Mouse (Mus musculus): ENCODE measurements around the gene Ltbp1.

Gene Ltbp1

DNA sequence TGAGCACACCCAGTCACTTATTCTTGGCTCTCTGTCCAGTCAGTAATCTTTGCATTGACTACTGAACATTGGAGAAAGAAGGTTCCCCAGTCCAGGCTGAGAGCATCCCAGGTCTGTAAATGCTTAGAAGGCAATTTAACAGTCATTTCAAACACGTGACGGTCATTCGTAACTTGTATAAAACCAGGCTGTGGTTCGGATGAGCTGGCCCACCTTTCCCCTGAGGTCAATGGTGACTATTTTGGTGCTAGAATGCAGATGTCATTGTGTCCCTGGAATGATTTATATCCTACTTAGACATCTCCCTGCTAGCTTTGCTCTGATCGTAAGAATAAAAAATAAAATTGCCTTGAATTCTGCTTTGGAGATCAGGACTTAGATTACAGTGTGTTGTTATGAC is 63.9 kb downstream of the Ltbp1 start:
- DNase-seq: no peak

DNA sequence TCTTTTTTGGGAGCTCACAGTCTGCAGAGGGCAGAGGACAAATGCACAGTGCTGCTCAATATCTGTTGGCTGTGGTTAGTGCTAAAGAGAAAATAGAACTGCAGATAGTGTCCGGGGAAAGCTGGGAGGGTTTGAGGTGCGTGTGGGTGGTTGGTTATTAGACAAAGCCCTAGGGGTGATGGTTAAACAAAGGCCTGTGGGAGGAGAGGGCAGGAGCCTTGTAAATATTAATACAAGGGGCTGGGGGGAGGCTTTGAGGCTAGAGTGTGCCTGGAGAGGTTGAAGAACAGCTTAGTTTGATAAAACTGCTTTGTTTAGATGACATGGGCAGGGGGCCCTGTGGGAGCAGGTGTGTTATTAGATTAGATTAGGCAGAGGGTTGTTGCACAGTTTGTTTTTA is 65.8 kb downstream of the Ltbp1 start:
- DNase-seq: no peak

DNA sequence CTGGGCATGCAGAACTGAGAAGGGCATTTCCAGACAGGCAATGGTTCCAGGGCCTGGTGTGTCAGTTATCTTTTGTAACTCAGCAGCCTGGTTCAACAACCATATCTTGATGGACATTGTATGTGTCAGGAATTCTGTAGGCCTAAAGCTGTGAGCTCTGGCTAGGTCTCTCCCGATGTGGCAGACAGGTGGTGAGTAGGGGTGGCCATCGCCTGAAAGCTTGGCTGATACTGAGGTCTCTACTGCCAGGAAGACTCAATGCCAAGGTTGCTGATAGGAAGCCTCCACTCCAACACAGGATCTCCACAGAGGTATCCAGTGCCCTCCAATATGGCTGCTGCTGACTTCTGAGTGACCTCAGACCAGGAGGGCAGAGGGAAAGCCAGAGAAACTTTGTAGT is 66.4 kb downstream of the Ltbp1 start:
- no peak for DNase-seq

DNA sequence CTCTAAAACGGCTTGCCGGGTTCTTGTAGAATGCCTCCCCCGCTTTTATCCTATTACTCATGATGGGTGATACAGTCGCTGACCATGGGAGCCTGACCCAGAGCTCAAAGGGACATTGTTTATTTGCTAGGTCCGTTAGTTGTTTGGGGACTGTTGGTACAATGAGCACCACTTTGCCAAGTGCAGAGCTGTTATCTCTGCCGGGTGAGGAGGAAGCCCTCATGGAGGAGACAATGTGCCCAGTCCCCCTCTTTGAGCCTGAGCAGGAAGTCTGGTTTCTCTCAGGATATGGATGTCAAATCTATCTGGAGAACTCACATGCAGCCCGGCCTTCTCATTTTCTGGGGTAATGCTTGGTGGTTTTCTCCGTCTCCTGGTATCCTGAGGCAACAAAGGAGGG is 68.5 kb downstream of the Ltbp1 start:
- DNase-seq: no peak

DNA sequence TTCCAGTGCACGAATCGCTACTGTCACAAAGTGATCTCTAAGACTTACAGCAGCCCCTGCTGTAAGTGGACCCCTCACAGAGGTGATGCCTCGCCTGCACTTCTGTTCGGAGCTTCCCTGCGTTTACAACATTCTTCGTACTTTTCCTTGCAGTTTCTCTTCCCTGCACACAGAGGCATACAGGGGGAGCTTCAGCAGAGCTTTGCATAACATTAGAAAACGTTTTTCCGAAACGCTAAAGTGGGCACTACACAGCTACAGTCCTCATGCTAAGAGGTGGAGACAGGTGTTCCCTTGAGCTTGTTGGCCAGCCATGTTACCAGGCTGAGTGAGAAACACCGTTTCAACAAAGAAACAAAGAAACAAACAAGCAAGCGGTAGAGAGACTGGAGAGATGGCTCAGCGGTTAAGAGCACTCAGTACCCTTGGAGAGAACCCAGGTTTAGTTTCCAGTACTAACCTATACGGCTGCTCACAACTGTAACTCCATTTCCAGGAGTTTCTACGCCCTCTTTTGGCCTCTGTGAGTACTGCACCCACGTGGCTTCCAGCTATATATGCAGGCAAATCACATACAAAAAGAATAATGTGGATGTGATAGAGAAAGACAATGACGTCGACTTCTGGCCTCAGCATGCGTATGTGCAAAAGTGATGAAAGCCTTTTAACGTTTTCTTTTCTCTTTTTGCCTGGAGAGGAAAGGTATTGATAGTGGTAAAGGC is 69.8 kb downstream of the Ltbp1 start:
- DNase-seq: peak; percentile 39

DNA sequence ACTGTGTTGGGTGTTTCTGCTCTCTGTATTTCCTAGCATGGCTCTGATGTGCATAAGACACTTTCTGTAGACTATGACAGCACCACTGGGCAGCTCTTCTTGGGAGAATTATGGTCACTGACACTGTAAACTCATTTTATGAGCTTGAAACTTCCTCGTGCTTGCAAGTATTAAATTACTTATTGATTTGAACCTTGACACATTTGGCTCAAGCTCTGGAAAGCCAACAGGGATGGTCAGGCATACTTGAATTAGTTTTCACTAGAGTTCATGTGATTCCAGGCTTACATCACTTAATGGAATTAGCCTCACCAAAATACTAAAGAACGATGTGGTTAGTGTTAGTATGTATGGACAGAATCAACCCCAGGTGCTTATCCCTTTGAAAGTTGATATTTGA is 76.0 kb downstream of the Ltbp1 start:
- no peak for DNase-seq

DNA sequence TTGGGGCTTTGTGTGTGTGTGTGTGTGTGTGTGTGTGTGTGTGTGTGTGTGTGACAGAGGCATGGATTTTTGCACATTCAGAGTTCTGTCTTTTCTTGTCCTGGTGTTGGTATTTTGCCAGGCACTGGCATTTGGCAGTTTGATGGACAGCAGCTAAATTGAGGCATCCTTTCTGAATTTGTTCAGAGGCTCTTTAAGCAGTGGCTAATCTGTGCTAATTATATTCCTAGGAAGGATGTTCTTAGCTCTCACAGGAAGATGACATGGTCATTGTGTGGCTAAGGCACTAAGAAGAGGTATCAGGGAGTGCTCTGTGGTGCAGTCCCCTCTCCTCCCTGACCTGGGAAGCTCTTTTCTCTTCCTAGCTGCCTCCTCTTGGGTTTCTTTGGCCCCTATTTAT is 77.1 kb downstream of the Ltbp1 start:
- peak; percentile 26 for DNase-seq

DNA sequence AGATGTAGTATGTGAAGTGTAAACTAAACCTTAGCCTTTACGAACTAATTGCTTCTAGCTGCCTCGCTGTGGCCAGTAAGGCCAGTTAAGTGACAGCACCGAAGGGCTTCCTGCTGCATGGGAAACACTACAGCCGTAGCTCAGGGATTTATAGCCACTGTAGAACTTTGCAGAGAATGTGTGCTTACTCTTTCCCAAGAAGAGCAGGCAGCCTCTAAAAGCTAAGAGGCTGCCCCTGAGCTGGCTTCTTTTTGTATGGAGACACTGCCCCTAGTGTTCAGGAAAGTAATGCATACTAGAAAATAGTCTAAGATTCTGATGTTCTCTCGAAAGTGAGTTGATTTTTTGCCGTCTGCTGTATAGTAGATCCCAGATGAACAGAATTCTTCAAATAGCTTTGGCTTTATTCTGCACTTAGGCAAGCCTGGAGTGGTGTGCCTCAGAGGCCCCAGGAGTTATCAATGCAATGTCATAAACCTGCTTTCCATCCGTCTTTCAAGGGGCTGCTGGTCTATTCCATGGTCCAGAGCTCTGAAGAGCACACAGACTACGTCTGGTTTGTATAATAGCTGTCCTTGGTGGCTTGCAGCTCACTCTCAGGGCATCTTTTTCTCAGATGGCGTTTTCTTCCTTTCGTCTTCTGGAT is 82.1 kb downstream of the Ltbp1 start:
- DNase-seq: no peak

DNA sequence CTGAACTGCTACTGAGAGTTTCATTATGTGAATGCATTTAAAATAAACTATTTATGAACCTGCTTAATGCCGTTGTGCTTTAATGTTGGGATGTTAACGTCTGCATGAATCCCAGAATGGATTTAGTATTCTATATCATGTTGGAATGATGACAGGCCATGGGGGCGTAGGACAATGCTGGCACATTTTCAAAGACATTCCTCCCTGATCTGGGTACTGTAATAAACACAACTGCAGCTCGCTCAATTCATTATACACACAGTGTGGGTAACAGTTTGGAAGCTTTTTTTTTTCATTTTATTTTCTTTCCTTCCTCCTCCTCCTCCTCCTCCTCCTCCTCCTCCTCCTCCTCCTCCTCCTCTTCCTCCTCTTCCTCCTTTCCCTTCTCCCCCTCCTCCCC is 82.9 kb downstream of the Ltbp1 start:
- no peak for DNase-seq

DNA sequence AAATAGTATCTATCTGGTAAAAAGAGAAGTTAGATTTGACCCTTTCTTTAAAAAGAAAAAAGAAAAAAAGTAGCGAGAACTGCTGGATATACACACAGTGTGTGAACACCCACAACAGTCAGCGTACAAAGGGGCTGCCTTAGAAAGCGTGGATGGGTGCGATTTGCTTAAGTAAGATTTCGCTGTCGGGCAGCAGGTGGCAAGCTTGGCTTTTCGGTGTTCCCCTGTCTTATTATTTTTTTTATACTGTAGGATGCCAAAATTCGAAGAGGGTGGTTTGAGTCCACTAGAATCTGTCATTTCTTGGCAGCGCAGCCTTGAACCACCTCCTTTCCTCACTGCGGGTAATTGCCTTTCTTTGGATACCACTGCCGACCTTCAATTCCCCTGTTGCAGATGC is 83.4 kb downstream of the Ltbp1 start:
- peak; percentile 41 for DNase-seq

DNA sequence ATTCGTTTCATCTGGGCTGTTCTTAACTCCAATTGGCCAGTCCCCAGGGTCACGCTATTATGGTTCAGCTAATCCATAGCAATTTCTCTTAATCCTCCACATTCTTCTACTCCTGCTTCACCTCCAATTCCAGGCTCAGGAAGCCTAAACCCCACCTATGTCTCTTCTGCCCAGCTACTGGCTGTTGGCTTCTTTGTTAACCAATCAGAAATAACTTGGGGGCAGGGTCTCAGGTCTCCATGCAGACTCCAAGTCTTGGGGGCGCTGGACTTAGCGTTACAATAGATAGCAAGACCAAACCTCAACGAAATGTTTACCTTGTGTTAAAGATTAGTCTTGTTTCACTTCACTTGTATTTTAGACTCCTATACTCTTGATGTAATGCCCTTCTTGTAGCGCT is 85.2 kb downstream of the Ltbp1 start:
- no peak for DNase-seq

DNA sequence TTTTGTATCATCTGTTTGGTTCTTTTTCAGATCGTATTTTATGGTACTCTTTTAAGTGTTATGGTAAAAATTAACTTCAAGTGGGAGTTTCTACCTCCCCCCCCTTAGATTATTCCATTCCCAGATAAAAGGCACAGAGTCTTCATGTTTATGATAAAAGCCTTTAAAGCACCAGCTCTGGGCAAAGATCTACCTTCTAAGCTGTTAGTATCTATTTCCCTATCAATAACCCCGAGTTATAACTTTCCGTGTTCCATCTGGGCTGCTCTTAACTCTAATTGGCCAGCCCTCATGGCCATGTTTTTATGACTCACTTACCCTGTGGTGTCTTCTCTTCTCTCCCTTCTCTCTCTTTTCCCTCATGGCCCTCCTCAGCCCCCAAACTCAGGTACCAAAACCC is 88.2 kb downstream of the Ltbp1 start:
- no peak for DNase-seq

DNA sequence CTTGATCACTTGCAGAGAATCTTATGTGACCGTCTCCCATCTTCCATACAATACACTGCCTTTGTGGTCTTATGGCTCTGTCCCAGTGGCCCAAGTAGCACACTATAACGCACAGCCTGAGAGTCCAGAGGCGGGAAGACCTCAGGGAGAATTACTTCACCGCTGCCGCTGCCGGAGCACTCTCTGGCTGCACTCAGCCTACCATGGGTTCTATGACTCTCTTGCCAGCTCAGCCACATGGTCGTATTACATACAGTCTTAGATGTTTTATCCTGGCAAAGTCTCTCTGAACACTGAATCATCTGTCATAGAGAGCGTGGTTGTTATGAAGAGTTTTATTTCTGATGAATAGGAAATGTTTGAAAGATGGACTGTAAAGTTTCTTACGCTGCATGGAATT is 89.2 kb downstream of the Ltbp1 start:
- no peak for DNase-seq

DNA sequence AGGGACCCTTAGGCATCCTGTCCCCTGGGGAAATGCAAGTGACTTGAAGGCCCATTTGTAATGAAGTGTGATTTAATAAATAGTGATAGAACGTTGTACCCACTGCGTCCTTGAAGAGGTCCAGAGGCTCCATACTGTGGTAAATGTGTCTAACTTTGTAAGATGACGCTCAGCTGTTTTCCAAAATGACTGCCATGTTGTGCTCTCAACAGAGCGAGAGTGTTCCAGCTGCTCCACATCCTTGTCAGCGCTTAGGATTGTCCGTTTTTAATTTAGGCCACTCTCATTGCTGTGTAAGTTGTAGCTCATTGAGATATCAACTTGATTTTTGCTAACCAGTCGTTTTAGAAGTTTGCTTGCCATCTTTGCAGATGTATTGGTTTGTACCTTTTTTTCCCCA is 91.4 kb downstream of the Ltbp1 start:
- no peak for DNase-seq

DNA sequence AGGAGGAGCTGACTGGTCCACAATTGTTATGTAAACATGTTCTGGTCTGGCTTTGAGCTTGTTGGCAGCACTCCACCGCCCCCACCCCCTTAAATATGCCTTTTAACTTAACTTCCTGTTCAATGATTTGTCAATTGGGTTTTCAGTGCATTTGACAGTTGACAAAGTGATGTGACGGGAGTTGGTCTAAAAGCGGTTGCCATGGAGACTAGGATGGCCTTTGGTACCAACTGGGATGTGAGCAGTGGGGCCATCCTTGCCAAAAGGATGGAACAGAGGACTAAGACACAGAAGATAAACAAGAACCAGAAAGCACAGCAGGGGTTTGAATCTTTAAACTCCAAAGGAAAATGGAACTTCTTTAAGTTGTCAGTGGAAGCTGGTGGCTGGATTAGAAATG is 92.0 kb downstream of the Ltbp1 start:
- DNase-seq: no peak

DNA sequence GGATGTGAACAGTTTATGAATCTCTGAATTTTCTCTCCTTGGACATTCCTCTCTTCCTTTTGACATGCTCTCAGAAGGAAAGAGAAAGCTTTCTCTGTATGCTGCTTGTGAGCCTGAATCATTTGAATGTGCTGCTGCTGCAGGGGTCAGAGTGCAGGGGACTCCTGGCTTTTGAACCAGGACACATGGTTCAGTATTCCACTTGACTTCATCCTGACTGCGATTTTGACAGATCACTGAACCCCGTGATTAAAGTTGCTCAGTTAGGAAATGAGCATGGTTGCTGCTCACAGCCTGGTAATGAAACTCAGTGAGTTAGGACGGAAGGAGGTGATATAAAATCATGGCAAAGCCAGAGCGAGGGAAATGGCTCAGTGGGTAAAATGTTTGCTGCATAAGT is 95.8 kb downstream of the Ltbp1 start:
- no peak for DNase-seq

DNA sequence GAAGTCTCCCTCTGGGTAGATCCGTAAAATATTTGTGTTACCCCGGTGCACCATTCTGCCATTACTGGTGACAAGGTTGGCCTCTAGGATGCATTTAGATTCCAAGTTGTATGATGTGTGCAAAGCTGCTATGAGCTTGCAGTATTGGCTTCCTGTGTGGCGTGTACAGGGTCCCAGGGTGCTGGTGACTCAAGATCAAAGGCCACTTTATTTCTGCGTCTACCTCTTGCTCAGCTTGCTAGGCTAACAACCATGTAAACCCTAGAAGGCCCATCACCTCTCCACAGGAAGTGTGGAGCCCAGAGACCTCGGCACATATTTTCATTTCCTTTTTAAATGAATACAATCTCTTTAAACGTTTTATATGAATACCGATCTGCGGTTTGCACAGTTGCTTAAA is 96.6 kb downstream of the Ltbp1 start:
- DNase-seq: no peak

DNA sequence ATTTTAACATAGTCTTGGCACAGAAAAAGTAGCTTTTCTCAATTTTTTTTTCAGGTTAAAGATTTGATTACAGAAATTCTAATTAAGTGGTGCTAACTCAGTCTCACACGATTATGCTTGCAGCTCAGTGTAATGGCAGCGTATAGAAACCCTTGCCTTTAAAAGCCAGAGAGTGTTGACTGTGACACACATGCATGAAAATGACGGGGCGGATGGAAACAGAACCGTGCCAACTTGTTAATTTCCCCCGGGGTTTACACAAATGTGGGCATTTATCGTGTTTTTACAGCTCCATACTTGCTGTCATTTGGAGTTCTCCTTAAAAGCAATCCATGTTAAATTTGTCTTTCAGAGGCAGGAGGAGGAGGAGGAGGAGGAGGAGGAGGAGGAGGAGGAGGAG is 102.0 kb downstream of the Ltbp1 start:
- no peak for DNase-seq

DNA sequence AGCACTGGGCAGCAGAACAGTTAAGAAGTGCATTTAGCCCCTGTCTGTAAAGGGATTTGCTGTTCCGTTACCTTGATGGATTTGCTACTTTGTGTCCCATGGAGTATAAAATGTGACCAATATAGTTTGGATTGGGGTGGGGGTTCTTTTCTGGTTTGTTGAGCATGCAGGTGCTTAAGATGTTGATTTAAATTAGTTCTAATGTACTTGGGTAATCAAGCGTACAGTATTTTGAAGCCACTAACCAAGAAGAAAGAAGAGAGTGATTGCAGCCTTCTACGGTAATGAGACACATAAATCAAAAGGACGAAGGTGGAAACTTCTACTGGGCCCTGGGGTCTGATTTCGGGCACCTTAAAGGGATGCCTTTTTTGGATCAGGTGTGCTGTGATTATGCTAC is 102.5 kb downstream of the Ltbp1 start:
- no peak for DNase-seq

DNA sequence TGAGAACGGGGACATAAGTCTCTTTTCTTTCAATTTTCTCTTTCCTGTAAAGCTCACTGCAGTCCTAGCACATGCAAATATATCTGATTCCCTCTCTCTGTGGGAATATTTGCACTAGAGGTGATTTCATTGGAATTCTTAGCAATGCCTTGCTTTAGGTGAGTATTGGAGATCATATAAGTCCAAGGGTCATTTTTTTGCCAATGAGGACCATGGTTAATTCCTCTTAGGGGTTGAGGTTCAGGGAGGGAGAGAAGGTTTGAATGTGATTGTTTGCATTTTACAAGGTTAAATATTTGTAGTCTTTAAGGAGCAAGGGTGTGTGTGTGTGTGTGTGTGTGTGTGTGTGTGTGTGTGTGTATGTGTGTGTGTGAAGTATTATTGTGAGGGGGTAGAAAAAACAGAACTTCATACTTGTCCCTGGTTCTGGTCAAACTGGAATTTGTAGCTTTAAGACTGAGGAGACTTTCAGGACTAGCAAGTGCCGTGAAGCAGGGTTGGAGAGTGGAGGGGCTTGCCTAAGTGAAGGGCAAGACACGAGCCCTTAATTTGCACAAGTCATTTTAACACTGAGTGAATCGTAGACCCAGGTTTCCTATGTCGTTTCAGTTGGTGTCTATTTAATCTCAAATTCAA is 103.8 kb downstream of the Ltbp1 start:
- no peak for DNase-seq

DNA sequence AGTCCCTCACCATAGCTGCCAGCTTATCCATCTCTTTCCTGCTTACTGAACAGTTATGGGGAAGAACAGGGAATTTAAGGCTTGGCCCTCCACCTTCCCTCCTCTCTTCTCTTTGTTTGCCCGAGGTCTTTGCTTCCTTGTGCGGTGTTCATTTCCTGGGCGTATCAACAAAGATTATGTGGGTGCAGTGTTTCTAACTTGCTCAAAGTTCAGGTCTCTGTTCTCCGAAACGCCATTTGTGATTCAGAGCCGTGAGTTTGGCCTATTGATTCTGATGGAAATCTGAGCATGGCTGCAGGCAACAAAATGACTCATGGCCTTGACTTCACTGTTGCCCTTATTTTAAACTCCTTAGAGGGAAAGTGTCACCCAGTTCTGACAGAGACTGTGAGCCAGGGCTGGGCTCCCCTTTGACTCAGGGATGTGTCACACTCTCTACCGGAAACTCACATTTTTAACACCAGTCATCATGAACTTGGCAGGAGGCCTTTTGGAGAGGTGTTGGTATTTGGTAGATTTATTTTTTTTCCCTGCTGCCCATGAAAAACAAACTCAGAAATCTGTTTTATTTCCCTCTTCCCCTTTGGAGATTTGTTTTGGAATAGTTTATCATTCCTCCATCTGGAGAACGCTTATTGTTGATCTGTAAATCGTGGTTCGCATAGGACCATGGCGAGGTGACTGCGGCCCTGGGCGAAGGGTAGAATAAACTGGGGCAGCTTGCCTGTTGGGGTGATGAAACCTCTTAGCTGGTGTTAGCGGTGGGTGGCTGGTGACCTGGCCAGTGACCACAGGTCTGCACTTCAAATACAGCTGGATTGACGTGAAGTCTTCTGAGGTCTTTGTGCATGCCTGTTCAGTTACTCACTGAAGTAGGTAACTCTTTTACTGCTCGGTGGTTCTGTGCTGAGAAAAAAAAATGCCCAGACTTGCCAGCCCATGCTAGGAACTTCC is 105.2 kb downstream of the Ltbp1 start:
- DNase-seq: no peak

DNA sequence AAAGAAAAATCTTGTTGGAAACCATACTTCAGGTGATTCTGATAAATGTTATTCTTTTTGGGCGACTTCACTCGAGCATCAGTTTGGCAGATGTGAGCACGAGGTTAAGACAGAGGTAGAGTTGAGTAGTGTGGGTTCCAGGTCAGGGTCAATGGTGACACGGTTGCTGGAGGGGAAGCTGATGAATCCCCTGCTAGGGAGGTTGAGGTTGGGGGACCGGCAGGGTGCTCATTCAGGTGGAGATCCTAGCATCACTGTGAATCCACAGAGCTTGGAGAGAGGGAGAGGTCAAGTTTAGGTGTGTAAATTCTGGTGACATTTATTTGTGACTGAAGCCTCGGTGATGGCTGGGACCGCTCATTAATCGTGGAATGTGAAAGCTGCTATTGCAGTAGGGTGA is 110.2 kb downstream of the Ltbp1 start:
- no peak for DNase-seq

DNA sequence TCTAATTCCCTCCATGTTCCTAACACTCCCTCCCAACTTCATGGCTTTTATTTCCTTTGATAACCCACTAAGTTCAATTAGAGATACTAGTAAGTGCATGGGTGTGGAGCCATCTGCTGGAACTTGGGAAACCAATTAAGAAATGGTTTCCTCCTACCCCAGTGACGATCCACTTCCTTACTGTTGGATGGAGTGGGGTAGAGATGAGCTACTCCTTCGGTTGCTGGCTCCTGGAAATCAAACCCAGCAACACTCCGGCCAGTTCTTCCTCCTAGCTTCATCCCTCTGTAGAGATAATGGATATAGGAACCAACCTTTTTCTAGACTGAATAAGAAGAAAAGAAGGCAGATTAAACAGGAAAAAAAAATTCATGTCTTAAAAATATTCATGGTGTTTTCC is 113.5 kb downstream of the Ltbp1 start:
- DNase-seq: no peak
